Mouse (Mus musculus): ENCODE data around the gene Cox17. TPM values are rescaled to one million over a fixed set of nuclear protein-coding genes. Genes with fewer than 3 reads are reported as not detected.
A peak's percentile ranks its signal among the peaks of the same experiment; 100 is the strongest.

The Cox17 gene
- polyA plus RNA-seq, 1 experiment from 2014 or later, result 104 TPM

DNA sequence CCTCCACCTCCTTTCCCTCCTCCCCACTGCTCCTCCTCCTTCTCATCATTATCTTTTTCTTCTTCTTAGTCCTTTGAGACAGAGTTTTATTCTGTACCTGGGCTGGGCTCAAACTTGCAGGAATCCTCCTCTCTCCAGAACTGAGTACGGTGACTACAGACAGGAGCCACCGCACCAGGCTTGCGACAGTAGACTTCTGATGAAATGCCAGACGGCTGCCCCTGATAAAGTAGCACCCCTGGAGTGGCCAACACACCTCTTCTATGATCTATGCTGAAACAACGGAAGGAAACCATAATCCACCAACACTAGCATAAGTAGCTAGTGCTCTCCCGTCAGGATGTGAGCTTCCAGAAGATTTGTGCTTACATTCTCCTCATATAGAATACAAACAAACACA, 40.6 kb downstream of the Cox17 start:
- no peak overlapping the region for H3K27ac ChIP-seq (replicated peaks)
- H3K27me3 ChIP-seq, result no peaks in the 10 kb centered on the region
- H3K4me2 ChIP-seq, result no peak overlapping the region
- H3K36me3 ChIP-seq, result no peaks in the 10 kb centered on the region
- no peak overlapping the region for H3K4me3 ChIP-seq
- no peak for ATAC-seq (ENCODE audit: low read depth)
- no peak overlapping the region for H3K9ac ChIP-seq
- H3K9me3 ChIP-seq, result no peaks in the 10 kb centered on the region
- H3K4me1 ChIP-seq (replicated peaks), result no peaks in the 10 kb centered on the region
- 85% methylated on average over 6 of the region's 6 CpGs for WGBS

DNA sequence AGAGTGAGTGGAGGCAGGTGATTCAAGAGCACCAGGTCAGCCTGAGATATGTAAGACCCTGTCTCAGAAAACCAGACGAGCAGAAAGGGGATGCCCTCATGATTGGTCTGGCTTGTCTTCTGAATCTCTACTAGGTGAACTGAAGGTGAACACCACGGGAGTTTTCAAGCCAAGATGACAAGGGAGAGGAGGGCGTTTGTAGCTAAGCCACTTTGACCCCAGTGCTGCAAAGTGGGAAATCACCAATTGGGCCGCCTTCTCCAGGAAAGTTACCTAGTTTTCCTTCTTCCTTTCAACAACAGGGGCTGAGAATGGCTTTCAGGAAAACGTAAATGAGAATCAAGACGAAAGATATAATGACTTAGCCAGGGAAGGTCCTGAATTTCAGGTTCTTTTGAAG, 42.0 kb downstream of the Cox17 start:
- 81% methylated on average over 6 of the region's 6 CpGs for WGBS
- Histone ChIP-seq H3K9me3 (no peaks in the 10 kb centered on the region), H3K27ac (replicated peaks) (no peak overlapping the region), H3K4me2 (no peak overlapping the region), H3K9ac (no peak overlapping the region), H3K4me1 (replicated peaks) (no peaks in the 10 kb centered on the region), H3K36me3 (no peaks in the 10 kb centered on the region), H3K27me3 (no peaks in the 10 kb centered on the region), H3K4me3 (no peak overlapping the region)
- no peak for ATAC-seq (ENCODE audit: low read depth)

DNA sequence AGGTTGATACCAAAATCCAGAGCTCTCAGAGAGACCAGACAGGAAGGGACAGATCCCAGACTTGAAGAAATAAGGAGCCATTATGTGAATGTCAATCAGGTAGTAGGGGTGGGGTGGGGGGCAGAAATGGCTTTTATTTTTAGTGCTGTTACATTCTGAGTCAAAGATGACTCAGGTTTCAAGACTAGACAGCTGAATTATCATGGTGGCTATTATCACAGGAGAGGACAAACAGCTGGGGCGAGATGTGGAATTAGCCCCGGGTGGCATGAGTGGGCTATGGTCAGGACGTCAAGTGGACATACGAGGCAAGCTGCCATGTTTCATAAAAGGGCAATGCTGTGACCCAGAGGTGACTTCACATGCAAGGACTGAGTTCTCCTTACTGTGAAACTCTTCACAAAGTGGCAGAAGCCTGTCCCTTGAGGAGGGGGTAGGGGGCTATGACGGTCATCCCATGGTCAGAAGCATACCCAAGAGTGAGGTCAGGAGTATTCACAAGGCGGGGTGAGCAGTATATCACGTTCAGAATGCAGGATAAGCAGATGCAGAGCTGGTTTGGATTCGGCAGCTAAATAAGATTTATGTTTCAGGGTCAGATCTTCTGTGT, 42.6 kb downstream of the Cox17 start:
- no peak overlapping the region for H3K4me3 ChIP-seq
- no peaks in the 10 kb centered on the region for H3K27me3 ChIP-seq
- 75% methylated on average over 8 of the region's 8 CpGs for WGBS
- H3K4me2 ChIP-seq, result no peak overlapping the region
- H3K9ac ChIP-seq, result no peak overlapping the region
- H3K36me3 ChIP-seq, result no peaks in the 10 kb centered on the region
- H3K9me3 ChIP-seq, result no peaks in the 10 kb centered on the region
- ATAC-seq (ENCODE audit: low read depth), result no peak
- no peak overlapping the region for H3K27ac ChIP-seq (replicated peaks)
- H3K4me1 ChIP-seq (replicated peaks), result no peaks in the 10 kb centered on the region

DNA sequence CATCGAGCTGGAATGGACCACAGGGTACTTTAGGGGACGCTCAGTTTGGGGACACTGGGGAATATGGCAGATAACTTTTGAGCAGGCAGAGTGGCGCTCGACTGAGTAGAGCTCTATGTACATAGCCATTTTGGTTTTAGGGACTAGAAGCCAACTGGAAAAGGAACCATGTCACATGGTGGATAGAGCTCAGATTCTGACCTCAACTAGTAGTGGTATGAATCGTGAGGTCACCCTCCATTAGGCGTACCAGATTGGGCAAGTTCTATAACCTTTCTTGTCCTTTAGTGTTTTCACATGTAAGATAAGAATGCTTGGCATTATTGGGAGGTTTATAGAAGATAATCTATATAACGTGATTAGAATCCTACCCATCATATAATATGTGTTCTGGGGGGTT, 43.5 kb downstream of the Cox17 start:
- H3K4me2 ChIP-seq, result no peak overlapping the region
- no peaks in the 10 kb centered on the region for H3K4me1 ChIP-seq (replicated peaks)
- ATAC-seq (ENCODE audit: low read depth), result no peak
- H3K27me3 ChIP-seq, result no peaks in the 10 kb centered on the region
- no peaks in the 10 kb centered on the region for H3K36me3 ChIP-seq
- H3K27ac ChIP-seq (replicated peaks), result no peak overlapping the region
- no peaks in the 10 kb centered on the region for H3K9me3 ChIP-seq
- WGBS, result 92% methylated on average over 7 of the region's 7 CpGs
- H3K4me3 ChIP-seq, result no peak overlapping the region
- no peak overlapping the region for H3K9ac ChIP-seq

DNA sequence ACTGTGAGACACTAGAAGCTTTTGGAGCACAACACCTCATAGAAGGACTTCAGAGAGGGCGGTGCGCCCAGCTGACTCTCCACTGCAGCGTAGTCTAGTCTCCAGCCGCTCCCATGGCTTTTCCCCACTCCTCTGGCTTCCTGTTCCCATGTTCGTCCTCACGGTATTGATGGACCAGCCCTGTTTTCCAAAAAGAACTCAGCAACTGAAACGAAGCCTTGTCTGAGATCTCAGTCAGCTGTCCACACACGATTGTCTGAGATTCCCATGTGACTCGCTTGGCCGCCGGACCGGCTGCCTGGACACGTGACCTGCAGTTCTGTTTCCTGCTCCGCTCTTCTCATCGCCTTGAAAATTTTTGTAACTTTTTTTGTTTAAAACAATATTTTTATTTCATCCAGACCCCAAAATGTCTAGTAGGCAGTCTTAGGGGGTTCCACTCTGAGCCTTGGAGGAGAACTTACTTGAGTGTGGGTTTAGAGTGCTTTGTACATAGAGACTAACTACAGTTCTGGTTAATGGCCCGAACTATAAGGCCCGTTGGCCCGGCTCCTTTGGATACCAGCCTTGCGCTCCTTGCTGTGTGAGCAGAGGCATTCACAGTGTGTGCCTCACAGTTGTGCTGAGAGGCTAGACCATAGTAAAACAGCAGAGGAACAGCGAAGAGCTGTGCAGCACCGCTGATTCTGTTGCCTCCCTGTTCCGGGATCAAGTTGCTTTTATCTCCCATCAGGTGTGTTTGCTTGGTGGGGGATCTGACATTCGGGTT, 45.5 kb downstream of the Cox17 start:
- Histone ChIP-seq H3K27ac (replicated peaks) (no peak overlapping the region), H3K9ac (no peak overlapping the region), H3K9me3 (no peaks in the 10 kb centered on the region), H3K27me3 (no peaks in the 10 kb centered on the region), H3K36me3 (no peaks in the 10 kb centered on the region), H3K4me2 (no peak overlapping the region), H3K4me3 (no peak overlapping the region), H3K4me1 (replicated peaks) (no peaks in the 10 kb centered on the region)
- 80% methylated on average over 23 of the region's 23 CpGs for WGBS
- ATAC-seq (ENCODE audit: low read depth), result no peak

DNA sequence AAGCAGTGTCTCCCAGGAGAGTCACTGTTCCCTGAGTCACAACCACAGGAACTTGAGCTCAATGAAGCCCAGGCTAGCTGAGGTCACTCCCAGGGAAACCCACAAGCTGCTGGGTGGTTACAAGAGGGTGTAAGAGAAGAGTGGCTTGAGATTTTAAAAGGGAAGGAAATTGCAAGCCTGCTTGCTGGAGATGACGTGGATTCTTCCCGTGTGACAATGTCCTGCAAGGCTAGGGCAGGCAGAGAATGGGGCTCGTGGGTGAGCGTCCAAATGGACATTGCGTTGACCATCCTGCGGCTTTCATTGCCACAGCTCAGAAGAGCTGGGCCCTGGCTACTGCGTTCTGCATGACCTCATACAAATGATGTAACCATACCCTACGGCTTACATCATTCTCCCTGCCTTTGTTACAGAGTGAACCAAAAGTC, 47.4 kb downstream of the Cox17 start:
- Histone ChIP-seq H3K27ac (replicated peaks) (no peak overlapping the region), H3K9me3 (no peaks in the 10 kb centered on the region), H3K9ac (no peak overlapping the region), H3K4me3 (no peak overlapping the region), H3K4me1 (replicated peaks) (peaks cover 2% of the 10 kb centered on the region), H3K36me3 (no peaks in the 10 kb centered on the region), H3K4me2 (no peak overlapping the region), H3K27me3 (no peaks in the 10 kb centered on the region)
- WGBS, result 91% methylated on average over 8 of the region's 8 CpGs
- no peak for ATAC-seq (ENCODE audit: low read depth)

DNA sequence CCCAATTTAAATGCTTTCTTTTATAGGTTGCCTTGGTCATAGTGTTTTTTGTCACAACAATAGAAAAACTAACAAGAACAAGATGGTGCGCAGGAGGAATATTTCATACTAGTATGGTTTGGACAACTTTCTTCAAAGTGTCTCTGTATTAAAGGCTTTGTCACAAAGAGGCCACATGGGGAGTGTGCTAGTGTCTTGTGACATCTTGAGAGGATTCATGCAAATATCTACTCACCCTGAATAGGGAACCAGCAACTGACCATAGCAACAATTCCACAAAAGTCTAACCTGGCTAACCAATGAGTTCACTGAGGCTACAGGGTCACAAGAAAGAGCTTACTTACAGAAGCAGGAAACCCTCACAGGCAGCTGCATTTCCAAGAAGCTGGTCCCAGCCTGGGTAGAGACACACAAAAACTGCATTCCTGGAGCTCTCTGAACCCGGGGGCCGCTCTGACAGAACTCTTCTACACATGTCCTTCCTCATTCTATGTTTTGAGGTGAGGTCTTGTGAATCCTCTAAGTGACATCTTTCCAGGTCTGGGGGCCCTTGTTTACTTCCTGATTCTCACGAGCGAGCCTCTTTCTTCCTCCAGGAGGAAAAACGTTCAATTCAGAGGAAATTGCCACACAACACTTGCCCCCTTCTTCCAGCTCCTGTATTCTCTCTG, 48.4 kb downstream of the Cox17 start:
- Histone ChIP-seq H3K27ac (replicated peaks) (no peak overlapping the region), H3K36me3 (no peaks in the 10 kb centered on the region), H3K4me3 (no peak overlapping the region), H3K9me3 (no peaks in the 10 kb centered on the region), H3K4me2 (no peak overlapping the region), H3K27me3 (no peaks in the 10 kb centered on the region), H3K4me1 (replicated peaks) (peaks cover 12% of the 10 kb centered on the region), H3K9ac (no peak overlapping the region)
- ATAC-seq (ENCODE audit: low read depth), result no peak
- WGBS, result 75% methylated on average over 6 of the region's 6 CpGs

DNA sequence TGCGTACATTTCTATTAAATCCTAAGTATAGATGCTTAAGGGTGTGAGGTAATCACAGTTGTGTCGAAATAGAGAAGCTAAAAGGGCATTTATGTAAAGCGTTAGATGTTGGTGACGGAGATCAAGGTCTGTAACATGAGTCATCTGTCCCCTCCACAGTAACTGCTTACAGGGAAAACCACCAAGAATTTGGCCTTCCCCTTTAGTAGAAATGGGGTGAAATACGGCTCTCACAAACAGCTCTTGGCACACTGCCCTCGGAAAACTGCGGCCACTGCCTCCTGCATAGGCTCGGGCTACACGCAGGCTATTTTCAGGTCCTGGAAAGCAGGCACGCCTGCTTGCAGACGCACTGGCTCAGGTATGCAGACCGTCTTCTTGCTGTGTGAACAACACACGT, 49.4 kb downstream of the Cox17 start:
- H3K27me3 ChIP-seq, result no peaks in the 10 kb centered on the region
- WGBS, result 66% methylated on average over 13 of the region's 13 CpGs
- H3K4me1 ChIP-seq (replicated peaks), result peaks cover 16% of the 10 kb centered on the region
- H3K4me2 ChIP-seq, result no peak overlapping the region
- H3K9ac ChIP-seq, result no peak overlapping the region
- no peak overlapping the region for H3K4me3 ChIP-seq
- no peaks in the 10 kb centered on the region for H3K9me3 ChIP-seq
- no peak for ATAC-seq (ENCODE audit: low read depth)
- H3K27ac ChIP-seq (replicated peaks), result no peak overlapping the region
- no peaks in the 10 kb centered on the region for H3K36me3 ChIP-seq

DNA sequence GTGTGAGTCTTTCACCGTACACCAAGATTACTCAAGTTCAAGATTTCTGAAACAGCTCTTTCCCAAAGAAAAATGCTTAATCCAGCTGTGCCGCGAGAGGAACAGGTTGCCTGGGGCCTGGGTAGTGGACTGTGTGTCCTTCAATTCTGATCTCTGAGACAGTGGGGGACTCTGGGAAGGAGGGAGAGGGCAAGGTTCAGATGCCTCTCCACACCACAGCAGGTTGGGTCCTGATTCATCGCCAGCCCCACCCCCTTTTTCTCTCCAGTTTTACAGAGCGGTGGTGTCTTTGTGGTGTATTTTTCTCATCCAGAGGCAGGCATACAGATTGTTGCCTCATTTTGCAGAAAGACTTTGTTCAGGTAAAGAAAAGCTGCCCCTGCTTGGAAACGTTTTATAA, 51.5 kb downstream of the Cox17 start:
- ATAC-seq (ENCODE audit: low read depth), result no peak
- Histone ChIP-seq H3K4me2 (no peak overlapping the region), H3K27me3 (no peaks in the 10 kb centered on the region), H3K4me1 (replicated peaks) (peaks cover 16% of the 10 kb centered on the region), H3K36me3 (no peaks in the 10 kb centered on the region), H3K9ac (no peak overlapping the region), H3K27ac (replicated peaks) (no peak overlapping the region), H3K4me3 (no peak overlapping the region), H3K9me3 (no peaks in the 10 kb centered on the region)
- WGBS, result 92% methylated on average over 6 of the region's 6 CpGs

DNA sequence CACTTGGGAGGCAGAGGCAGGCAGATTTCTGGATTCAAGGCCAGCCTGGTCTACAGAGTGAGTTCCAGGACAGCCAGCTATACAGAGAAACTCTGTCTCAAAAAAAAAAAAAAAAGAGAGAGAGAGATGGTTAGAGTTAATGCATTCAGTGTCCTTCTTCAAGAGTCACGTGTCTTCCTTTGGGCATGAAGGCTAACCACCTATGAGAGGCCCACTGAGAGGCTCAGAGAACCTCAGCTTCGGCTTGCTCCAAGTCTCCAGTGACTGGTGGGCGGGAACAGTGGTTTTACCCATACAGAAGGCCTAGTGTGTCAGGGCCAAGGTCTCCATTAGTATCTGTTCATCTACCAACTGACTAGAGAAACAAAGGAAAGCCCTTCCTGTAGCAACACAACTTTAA, 52.3 kb downstream of the Cox17 start:
- Histone ChIP-seq H3K4me3 (no peak overlapping the region), H3K9ac (no peak overlapping the region), H3K9me3 (no peaks in the 10 kb centered on the region), H3K27ac (replicated peaks) (peak overlapping the region; percentile 87), H3K36me3 (no peaks in the 10 kb centered on the region), H3K27me3 (no peaks in the 10 kb centered on the region), H3K4me1 (replicated peaks) (peaks cover 16% of the 10 kb centered on the region), H3K4me2 (peak overlapping the region; percentile 57)
- ATAC-seq (ENCODE audit: low read depth), result no peak
- WGBS, result 68% methylated on average over 3 of the region's 3 CpGs

DNA sequence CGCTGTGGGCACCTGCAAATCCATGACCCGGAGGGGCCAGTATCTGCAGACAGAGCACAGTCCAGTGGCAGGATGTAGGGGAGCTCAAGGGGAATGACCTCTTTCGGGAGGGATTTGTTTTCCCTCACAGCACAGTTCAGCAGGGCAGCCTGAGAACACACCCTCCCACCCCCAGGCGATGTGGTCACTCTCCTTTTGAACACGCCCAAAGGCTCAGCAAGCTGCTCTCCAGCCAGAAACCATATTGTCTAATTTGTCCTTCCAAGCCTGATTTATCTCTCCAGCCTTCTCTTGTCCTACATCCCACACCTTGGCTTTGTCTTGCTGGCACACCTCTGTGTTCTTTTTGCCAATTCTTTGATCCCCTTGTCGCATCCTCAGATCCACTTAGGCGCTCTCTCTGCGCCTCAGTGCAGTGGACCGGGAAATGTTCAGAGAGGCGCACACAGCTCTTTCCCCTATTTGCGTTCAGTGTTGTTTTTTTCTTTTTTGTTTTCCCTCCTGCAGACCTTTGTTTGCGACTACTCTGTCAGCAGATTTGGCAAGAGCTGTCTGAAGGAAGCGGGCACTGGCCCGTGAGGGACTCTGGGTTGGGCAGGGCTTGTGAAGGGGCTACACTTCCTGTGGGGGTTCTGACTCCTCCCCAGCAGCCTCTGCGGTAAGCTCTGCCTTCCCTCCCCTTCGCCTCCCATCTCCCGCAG, 52.9 kb downstream of the Cox17 start:
- no peaks in the 10 kb centered on the region for H3K27me3 ChIP-seq
- H3K9ac ChIP-seq, result peak overlapping the region; percentile 73
- peak overlapping the region; percentile 87 for H3K27ac ChIP-seq (replicated peaks)
- peak; percentile 96 for ATAC-seq (ENCODE audit: low read depth)
- H3K9me3 ChIP-seq, result no peaks in the 10 kb centered on the region
- no peaks in the 10 kb centered on the region for H3K36me3 ChIP-seq
- peaks cover 16% of the 10 kb centered on the region for H3K4me1 ChIP-seq (replicated peaks)
- WGBS, result 22% methylated on average over 17 of the region's 17 CpGs
- H3K4me2 ChIP-seq, result peak overlapping the region; percentile 57
- H3K4me3 ChIP-seq, result peak overlapping the region; percentile 29
